Mouse (Mus musculus) olfactory bulb, adult 2 months (tissue): ENCODE measurements around the gene Ereg.

Source experiments
- CTCF ChIP-seq: fragments of 200-500 bp; IDR thresholded peaks from 2 replicates; pipeline ENCODE4 v1.5.1; 2012; ENCODE audit warnings: low read depth, mild to moderate bottlenecking, low read length, moderate library complexity; ENCODE audit not compliant: insufficient read depth
- POLR2A ChIP-seq: fragments of 200-500 bp; IDR thresholded peaks from 2 replicates; pipeline ENCODE4 v1.6.1; 2012; ENCODE audit warnings: mild to moderate bottlenecking, low read depth, low read length, moderate library complexity; ENCODE audit not compliant: insufficient read depth

DNA sequence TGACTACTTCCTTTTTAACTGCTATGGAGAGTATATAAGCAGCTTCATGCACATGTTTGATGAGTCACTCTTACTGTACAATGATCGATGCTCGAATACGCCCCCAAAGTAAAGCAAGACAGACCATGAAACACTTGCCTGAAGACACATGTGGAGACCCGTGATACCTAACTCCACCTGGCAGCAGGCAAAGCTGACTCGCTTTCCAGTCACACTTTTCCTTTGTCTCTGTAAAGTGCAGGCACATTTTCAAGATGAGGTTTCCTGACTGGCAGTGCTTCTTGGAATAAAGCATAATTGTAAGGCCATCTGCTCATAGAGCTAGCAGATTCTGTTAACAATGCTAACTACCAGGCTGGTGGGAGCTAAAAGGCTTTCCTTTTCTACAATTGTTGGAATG, 27.3 kb downstream of the Ereg start:
- TF ChIP-seq CTCF (no peak), POLR2A (no peak)
